Mouse (Mus musculus) erythroblast, embryonic 14.5 days (primary cell): ENCODE measurements at regions not wholly inside any gene's neighbourhood (a gene's known extent, or its start where the extent isn't known, plus 50 kb on each side); places are given as distances from the start of the nearest gene placed in this dataset.

Experiments used
- GATA1 ChIP-seq: IDR thresholded peaks from 2 replicates; pipeline ENCODE4 v1.6.1; 2012; ENCODE audit warnings: low read length, inconsistent platforms, mixed read lengths
- TAL1 ChIP-seq: IDR thresholded peaks from 3 replicates; pipeline ENCODE4 v1.6.1; 2012; ENCODE audit warnings: low read length, inconsistent platforms, mixed read lengths

DNA sequence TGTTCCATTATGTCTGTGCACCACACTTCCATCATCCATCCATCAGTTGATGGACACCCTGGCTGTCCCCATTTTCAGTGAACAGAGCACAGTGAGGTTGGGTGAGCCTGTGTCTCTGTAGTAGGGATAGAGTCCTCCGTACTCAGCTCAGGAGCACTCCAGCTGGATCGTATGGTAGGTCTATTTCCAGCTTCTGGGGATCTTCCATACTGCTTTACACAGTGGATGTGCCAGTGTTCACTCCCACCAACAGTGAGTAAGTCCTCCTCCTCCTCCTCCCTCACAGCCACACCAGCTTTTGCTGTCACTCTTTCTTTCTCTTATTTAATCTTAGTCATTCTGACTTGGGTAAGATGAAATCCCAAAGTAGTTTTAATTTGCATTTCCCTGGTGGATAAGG lies 310.4 kb downstream of the Etnk1 start:
- TF ChIP-seq TAL1 (no peak), GATA1 (no peak)
